Mouse (Mus musculus): ENCODE data around the gene Cln3.

DNA sequence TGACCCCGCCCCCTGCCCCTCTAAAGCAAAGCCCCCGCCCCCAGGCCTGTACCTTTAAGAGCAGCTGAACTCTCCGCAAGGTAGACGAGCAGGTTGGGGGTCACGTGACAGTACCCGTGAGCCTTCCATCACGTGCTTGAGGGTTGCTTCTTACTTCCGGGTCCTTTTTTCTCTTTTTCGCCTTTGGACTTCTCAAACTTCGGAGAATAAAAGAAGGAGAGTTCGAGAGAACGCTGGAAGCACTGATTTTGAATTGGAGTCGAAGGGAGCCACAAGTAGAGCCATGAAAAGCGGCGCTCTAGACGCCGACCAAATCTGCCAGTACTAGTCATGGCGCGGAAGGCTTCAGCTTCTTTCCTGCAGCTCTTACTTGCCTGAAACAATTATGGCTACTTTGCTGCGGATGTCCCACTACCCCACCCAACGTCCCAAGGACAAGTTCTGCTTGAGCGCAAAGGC lies 2.3 kb downstream of the Cln3 start:
- TF ChIP-seq CTCF (IDR thresholded peaks at IDR 0.05 in 2 of 3, conservative IDR thresholded peaks at IDR 0.05 in 1 of 3; ENCODE audit: control insufficient read depth in 1 of 3, insufficient read depth in 1 of 3, low read depth in 2 of 3, low read length in 3 of 3, poor library complexity in 1 of 3, severe bottlenecking in 1 of 3) (no peak), ZC3H11A (IDR thresholded peaks at IDR 0.05; ENCODE audit: low read depth, low read length) (no peak), POLR2A (IDR thresholded peaks at IDR 0.05; ENCODE audit: control insufficient read depth in 1 of 2, insufficient read depth in 1 of 2, low read depth in 1 of 2, low read length in 2 of 2, poor library complexity in 1 of 2) (peak in 1 of 2 experiments; percentile 53; a peak in 2 of 4 replicates)

Data from MEL (cell line).